Mouse (Mus musculus) hindbrain, embryonic 12.5 days (tissue): ENCODE results near the gene Evx1. TPM values are rescaled to one million over a fixed set of nuclear protein-coding genes. Genes with fewer than 3 reads are reported as not detected.
A peak's percentile ranks its signal among the peaks of the same experiment; 100 is the strongest.

ENCODE experiments used
- ATAC-seq: fragments of 200-750 bp; cut with Nextera tagmentation; 2 replicates; pipeline ENCODE4 v1.8.0; 2017; ENCODE audit warnings: moderate TSS enrichment; ENCODE audit not compliant: low FRiP score
- H3K27ac ChIP-seq: fragments of 300-500 bp; sonication (generic); 2 replicates; pipeline ENCODE4 v1.5.1; 2016; ENCODE audit warnings: mild to moderate bottlenecking
- H3K27me3 ChIP-seq: fragments of 300-500 bp; sonication (generic); 2 replicates; pipeline ENCODE4 v1.6.1; 2016; ENCODE audit warnings: mild to moderate bottlenecking
- H3K36me3 ChIP-seq: fragments of 300-500 bp; sonication (generic); 2 replicates; pipeline ENCODE4 v1.6.1; 2016; ENCODE audit warnings: mild to moderate bottlenecking
- H3K4me1 ChIP-seq: fragments of 300-500 bp; sonication (generic); 2 replicates; pipeline ENCODE4 v1.6.1; 2016
- H3K4me2 ChIP-seq: fragments of 300-500 bp; sonication (generic); replicated peaks from 2 replicates; pipeline ENCODE4 v1.6.1; 2016; ENCODE audit warnings: mild to moderate bottlenecking
- H3K4me3 ChIP-seq: fragments of 300-500 bp; sonication (generic); 2 replicates; pipeline ENCODE4 v1.5.1; 2016; ENCODE audit warnings: mild to moderate bottlenecking
- H3K9ac ChIP-seq: fragments of 300-500 bp; sonication (generic); 2 replicates; pipeline ENCODE4 v1.6.1; 2016; ENCODE audit warnings: mild to moderate bottlenecking, moderate library complexity
- H3K9me3 ChIP-seq: fragments of 300-500 bp; sonication (generic); replicated peaks from 2 replicates; pipeline ENCODE4 v1.6.1; 2016; ENCODE audit warnings: mild to moderate bottlenecking
- WGBS: fragments of 180-500 bp; shearing (Covaris S2); methylation state at CpG from one replicate; pipeline ENCODE4 v1.1.7; 2016; 5-methylcytosine and 5-hydroxymethylcytosine counted together
- polyA plus RNA-seq: library from polyadenylated mRNA; unstranded; fragments of >200 nt; fragmentation: Nextera tagmentation; extraction: Ambion mirVana; gene quantifications from 2 replicates; pipeline ENCODE4 v1.2.1, GENCODE M21; 2016

Evx1 gene
- polyA plus RNA-seq, 1 experiment from 2014 or later = 11.5 TPM

DNA sequence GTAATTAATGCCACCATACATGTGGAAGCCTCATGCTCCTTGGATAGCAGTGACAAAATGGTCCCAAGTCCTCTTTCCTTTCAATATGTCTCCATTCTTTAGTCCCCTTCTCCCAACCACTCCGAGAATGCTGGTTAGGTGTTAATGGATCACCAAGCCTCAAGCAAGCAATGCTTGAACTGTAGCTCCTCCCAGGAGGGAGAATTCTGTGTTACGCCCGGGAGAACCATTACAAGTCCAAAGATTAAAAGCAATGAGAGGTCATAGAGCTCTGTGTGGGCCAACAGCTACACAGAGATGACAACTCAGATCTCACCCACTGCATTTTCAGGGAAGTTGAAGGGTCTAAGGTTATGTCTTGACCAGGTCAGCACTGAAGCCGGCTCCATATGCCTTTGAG lies 14.8 kb upstream of the Evx1 start:
- Histone ChIP-seq H3K27ac (no peak overlapping the region), H3K9ac (no peak overlapping the region), H3K27me3 (peaks cover 85% of the 10 kb centered on the region), H3K9me3 (no peaks in the 10 kb centered on the region), H3K4me3 (no peak overlapping the region), H3K4me1 (no peaks in the 10 kb centered on the region), H3K4me2 (no peak overlapping the region), H3K36me3 (no peaks in the 10 kb centered on the region)
- ATAC-seq = no peak
- 78% methylated on average over 4 of the region's 4 CpGs for WGBS

DNA sequence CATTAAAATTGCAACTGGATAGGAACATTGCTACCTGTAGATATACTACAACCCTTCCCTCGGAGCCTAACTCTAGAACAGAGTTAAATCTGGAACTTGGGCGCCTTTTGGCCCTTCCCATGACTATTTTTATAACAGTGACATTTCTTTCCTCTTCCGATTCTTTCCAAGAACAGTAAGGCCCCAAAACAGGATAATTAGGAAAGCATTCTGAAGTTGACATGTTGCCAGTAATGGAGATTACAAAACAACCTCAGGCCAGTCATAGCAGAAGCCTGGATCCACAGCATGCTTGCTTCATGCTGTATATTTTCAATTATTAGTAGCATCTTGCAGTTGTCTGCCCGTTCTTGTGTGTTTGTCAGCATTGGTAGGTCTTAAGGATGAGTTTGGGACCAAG lies 12.5 kb upstream of the Evx1 start:
- Histone ChIP-seq H3K4me2 (no peak overlapping the region), H3K4me1 (peaks cover 3% of the 10 kb centered on the region), H3K4me3 (no peak overlapping the region), H3K9me3 (no peaks in the 10 kb centered on the region), H3K27me3 (peaks cover 85% of the 10 kb centered on the region), H3K36me3 (no peaks in the 10 kb centered on the region), H3K9ac (no peak overlapping the region), H3K27ac (no peak overlapping the region)
- WGBS = 80% methylated on average over 4 of the region's 4 CpGs
- no peak for ATAC-seq

DNA sequence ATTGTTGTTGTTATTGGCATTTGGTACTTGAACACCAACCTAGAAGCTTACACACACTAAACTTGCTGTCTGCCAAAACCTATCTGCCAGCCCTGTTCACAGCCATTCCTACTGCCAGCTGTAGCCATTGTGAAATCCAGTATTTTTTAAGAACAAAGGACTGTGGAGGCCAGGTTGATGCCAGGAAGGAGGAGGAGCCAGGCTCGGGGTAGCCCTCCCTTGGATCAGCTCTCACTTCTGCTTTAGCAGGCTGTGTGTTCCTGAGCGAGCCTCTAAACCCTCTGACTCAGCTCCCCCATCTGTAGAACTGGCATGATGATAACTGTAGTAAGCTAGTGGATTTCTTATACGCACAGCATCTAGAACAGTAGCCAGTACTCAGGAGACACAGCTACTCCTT lies 9.9 kb upstream of the Evx1 start:
- H3K4me2 ChIP-seq = no peak overlapping the region
- H3K27me3 ChIP-seq = peaks cover 88% of the 10 kb centered on the region
- H3K9me3 ChIP-seq = no peaks in the 10 kb centered on the region
- H3K27ac ChIP-seq = no peak overlapping the region
- no peak overlapping the region for H3K4me3 ChIP-seq
- WGBS = 56% methylated on average over 3 of the region's 3 CpGs
- H3K4me1 ChIP-seq = peaks cover 8% of the 10 kb centered on the region
- no peak overlapping the region for H3K9ac ChIP-seq
- no peak for ATAC-seq
- no peaks in the 10 kb centered on the region for H3K36me3 ChIP-seq

DNA sequence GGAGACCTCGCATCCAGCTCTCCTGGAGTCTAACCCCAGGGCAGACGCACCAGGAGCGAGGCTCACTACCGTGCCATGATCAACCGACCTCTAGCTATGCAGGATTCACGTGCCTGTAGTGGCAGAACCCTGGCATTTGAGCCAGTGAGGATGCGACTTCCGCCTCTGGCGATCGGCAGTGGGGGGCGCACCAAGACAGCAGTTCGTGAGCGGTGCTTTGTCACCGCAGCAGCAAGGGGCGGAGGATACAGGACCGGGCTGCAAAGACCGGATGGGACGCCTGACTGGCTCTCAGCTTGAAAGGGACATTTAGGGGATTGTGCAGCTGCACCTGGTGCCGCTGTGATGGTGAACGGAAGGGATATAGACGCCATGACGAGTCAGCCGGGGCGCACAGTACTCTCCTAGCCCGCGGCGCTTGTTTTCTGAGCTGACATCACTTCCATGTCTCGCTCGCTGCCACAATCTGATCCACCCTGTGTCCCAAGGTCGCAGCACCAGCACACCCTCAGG lies 7.4 kb upstream of the Evx1 start:
- H3K27me3 ChIP-seq = peaks cover 89% of the 10 kb centered on the region
- H3K9ac ChIP-seq = peak overlapping the region; percentile 50
- peaks cover 8% of the 10 kb centered on the region for H3K4me1 ChIP-seq
- no peak overlapping the region; the same call in 1 of the 2 replicates for H3K27ac ChIP-seq
- peak overlapping the region; percentile 63 for H3K4me2 ChIP-seq
- ATAC-seq = peak; percentile 88
- H3K4me3 ChIP-seq = peak overlapping the region; percentile 36
- H3K9me3 ChIP-seq = no peaks in the 10 kb centered on the region
- 1% methylated on average over 30 of the region's 30 CpGs for WGBS
- no peaks in the 10 kb centered on the region for H3K36me3 ChIP-seq

DNA sequence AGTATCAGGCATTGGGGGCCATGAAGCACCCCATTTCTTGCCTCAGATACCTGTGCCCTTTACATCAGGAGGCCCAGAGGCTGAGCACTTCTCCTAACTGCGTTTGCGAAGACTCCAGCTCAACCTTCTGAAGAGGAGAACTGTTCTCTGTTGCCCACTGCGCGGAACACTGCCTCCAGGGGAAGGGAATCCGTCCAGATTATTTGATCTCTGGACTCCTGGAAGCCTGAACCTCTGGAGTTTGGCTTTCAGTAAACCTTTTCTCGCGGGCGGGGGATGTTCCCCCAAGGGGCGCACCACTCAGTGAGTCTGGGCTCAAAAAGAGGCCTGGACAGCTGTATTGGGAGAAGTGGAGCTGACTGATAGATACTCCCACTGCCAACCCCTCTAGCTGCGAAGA lies 3.5 kb upstream of the Evx1 start:
- H3K4me1 ChIP-seq = peaks cover 8% of the 10 kb centered on the region
- H3K4me3 ChIP-seq = peak overlapping the region; percentile 9; the same call in 1 of the 2 replicates
- no peak overlapping the region for H3K9ac ChIP-seq
- peak overlapping the region; percentile 38 for H3K4me2 ChIP-seq
- H3K9me3 ChIP-seq = no peaks in the 10 kb centered on the region
- WGBS = 10% methylated on average over 10 of the region's 10 CpGs
- no peaks in the 10 kb centered on the region for H3K36me3 ChIP-seq
- H3K27ac ChIP-seq = no peak overlapping the region
- ATAC-seq = no peak
- peaks cover 96% of the 10 kb centered on the region for H3K27me3 ChIP-seq

DNA sequence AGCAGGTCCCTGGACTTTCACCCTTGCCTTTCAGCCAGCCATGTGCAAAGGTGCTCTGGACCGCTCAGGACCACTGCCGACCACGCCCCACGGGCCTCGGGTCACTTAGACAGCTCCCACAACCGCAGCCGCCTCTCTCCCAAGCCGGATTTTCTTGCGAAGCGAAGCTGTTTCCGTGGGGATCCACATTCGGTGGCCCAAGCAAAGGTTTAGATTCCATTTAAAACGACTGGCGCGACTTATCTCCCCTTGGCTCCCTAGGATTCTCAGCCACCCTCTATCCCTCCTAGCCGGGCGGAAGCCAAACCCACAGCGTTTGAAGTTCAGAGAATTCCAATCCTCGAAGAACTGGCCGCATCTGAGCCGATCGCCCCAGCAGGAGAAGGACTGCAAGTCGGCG lies 2.9 kb upstream of the Evx1 start:
- under 1% methylated on average over 24 of the region's 24 CpGs for WGBS
- Histone ChIP-seq H3K27me3 (peaks cover 96% of the 10 kb centered on the region), H3K9me3 (no peaks in the 10 kb centered on the region), H3K4me2 (peak overlapping the region; percentile 38), H3K4me1 (peaks cover 8% of the 10 kb centered on the region), H3K27ac (no peak overlapping the region), H3K9ac (peak overlapping the region; percentile 46; the same call in 1 of the 2 replicates), H3K36me3 (no peaks in the 10 kb centered on the region), H3K4me3 (peak overlapping the region; percentile 9)
- ATAC-seq = no peak

DNA sequence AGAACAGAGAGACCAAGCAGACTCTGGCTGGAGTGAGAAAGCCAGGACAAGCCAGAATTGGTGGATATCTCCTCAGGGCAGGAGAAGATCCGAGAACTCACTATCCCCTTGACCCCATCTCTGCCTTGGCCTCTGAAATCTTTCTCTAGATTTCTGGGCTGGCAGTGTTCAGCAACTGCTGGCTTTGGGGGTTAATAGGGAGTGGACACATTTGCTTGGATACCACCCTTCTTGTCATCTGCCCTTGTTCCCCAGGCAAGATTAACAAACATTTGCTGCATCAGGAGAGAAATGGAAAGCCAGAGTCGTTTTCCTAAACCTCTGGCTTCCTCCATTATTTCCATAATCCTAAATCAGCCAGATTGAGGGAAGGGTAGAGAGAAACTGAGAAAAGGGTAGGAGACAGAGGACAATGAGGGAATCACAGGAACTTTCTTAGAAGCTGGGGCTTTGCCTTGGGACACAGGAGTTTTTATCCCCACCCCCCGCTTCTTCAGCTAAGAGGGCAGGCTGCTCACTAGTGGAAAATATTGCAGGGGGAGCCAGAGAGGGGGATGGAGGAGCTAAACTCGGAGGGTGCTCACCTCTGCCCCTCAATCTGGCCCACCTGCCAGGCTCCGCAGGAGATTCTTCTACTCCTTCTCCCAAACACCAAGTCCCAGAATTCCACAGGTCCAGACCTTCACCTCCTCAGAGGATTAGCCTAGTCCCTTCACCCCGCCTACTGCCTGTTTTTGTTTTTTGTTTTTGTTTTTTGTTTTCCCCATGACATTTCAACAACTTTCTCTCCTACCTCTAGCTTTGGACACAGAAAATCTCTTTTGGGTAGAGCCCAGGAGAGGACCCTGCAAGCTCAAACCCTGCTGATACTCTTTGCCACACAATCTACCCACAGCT lies 1.4 kb upstream of the Evx1 start:
- H3K9me3 ChIP-seq = no peaks in the 10 kb centered on the region
- no peak overlapping the region for H3K9ac ChIP-seq
- peaks cover 95% of the 10 kb centered on the region for H3K27me3 ChIP-seq
- ATAC-seq = no peak
- WGBS = under 1% methylated on average over 6 of the region's 6 CpGs
- no peaks in the 10 kb centered on the region for H3K36me3 ChIP-seq
- peak overlapping the region; percentile 30; the same call in 1 of the 2 replicates for H3K27ac ChIP-seq
- H3K4me1 ChIP-seq = peaks cover 6% of the 10 kb centered on the region
- H3K4me3 ChIP-seq = peak overlapping the region; percentile 9
- peak overlapping the region; percentile 24 for H3K4me2 ChIP-seq

DNA sequence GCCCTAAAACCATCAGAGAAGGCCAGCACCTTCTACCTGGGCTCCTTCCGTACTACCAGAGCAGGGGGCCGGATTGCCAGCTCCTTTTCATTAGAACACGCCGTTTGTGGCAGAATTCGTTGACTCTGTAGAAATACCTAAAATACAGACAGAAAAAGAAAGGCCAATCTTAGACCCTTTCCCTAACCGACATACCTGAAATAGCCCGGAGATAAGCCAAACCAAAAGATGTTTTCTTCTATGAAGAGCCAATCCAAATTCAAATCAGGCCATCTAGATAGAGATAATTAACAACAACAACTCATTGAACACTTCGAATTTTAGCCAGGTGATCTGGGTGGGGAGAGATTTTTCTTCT lies 761 bp upstream of the Evx1 start:
- Histone ChIP-seq H3K4me1 (peaks cover 8% of the 10 kb centered on the region), H3K9me3 (no peaks in the 10 kb centered on the region), H3K4me2 (peak overlapping the region; percentile 24), H3K27ac (peak overlapping the region; percentile 30; the same call in 1 of the 2 replicates), H3K36me3 (no peaks in the 10 kb centered on the region), H3K27me3 (peaks cover 95% of the 10 kb centered on the region), H3K4me3 (peak overlapping the region; percentile 9), H3K9ac (no peak overlapping the region)
- no peak for ATAC-seq
- WGBS = 3% methylated on average over 8 of the region's 8 CpGs

DNA sequence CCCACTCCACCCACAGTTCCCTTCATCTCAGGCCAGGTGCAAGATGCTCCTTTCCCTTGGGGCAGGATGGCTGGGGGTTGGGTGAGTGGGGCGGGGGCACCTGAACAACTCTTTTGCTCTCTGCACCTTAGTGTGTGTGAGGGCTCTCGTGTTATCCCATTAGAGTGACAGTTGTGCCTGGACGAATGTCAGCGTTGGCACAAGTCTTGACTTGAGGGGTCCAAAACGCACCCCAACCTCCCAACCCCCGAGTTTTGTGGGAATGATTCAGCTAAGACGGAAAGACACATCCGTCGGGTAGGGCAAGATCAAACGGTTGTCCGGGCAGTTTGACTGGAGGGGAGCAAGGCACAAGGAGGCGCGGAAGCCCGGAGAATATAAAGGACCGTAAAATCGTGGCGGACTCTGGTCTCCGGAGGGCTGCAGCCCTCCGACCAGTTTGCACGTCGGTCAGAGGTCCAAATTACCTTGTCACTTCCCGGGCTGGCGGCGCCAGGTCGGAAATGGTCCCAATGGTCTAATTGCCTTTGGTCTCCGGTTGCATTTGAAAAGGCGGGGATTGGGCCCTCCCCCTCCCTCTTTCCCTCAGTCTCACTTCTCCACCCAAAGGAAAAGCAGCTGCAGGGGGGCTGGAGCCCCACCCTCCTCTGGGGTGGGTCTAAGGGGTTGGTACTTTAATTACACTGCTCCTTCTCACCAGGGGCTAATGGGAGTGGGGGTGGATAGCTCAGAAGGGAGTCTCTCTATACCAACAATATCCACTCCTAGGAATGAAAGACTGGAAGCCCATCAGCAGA lies 1.2 kb downstream of the Evx1 start:
- peak overlapping the region; percentile 64 for H3K27ac ChIP-seq
- no peaks in the 10 kb centered on the region for H3K36me3 ChIP-seq
- whole genome bisulfite sequencing = under 1% methylated on average over 27 of the region's 27 CpGs
- H3K4me2 ChIP-seq = no peak overlapping the region
- H3K9me3 ChIP-seq = no peaks in the 10 kb centered on the region
- peak overlapping the region; percentile 33 for H3K4me3 ChIP-seq
- H3K27me3 ChIP-seq = peaks cover 95% of the 10 kb centered on the region
- ATAC-seq = no peak
- peaks cover 8% of the 10 kb centered on the region for H3K4me1 ChIP-seq
- H3K9ac ChIP-seq = peak overlapping the region; percentile 47

DNA sequence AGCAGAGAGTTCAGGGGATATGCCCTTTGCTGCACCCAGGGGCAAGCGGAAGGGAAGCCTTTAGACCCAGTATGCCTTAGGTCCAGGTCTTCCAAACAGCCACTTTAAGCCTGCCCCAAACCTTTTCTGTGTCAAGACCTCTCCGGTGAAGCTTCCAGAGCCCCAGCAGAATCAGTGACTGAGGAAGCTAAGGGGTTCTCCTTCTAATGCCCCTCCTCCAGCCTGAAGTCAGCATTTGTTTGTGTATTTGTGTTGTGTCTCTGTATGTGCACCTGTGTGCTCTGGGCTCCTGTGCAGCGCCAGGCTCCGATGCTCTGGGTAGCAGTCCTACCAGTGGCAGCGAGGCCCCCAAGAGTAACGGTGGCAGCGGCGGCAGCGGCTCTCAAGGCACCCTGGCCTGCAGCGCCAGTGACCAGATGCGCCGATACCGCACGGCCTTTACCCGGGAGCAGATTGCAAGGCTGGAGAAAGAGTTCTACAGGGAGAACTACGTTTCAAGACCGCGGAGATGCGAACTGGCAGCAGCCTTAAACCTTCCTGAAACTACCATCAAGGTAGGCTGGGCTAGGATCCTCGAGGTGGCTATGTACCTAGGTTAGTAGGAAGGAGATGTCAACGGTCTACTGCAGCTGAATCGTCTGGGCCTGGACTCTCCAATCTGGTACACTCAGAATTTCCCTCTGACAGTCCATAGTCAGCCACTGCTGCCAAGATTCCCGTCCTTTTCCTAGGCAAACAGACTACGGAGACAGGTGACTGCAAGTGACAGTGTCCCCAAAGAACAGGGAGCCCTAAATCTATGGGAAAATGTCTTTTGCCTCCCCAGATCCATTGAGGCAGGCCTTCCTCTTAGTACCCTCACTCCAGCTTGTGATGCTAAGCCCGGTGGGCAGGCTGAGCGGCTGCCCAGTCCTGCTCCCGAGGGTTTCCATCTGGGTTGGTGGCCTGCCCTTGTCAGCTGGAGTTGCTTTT lies 2.4 kb downstream of the Evx1 start:
- no peak for ATAC-seq
- H3K4me1 ChIP-seq = peaks cover 8% of the 10 kb centered on the region
- 4% methylated on average over 27 of the region's 27 CpGs for WGBS
- no peaks in the 10 kb centered on the region for H3K9me3 ChIP-seq
- H3K4me3 ChIP-seq = peak overlapping the region; percentile 33
- H3K27me3 ChIP-seq = peaks cover 95% of the 10 kb centered on the region
- H3K4me2 ChIP-seq = peak overlapping the region; percentile 44
- peak overlapping the region; percentile 56 for H3K27ac ChIP-seq
- no peaks in the 10 kb centered on the region for H3K36me3 ChIP-seq
- peak overlapping the region; percentile 55 for H3K9ac ChIP-seq

DNA sequence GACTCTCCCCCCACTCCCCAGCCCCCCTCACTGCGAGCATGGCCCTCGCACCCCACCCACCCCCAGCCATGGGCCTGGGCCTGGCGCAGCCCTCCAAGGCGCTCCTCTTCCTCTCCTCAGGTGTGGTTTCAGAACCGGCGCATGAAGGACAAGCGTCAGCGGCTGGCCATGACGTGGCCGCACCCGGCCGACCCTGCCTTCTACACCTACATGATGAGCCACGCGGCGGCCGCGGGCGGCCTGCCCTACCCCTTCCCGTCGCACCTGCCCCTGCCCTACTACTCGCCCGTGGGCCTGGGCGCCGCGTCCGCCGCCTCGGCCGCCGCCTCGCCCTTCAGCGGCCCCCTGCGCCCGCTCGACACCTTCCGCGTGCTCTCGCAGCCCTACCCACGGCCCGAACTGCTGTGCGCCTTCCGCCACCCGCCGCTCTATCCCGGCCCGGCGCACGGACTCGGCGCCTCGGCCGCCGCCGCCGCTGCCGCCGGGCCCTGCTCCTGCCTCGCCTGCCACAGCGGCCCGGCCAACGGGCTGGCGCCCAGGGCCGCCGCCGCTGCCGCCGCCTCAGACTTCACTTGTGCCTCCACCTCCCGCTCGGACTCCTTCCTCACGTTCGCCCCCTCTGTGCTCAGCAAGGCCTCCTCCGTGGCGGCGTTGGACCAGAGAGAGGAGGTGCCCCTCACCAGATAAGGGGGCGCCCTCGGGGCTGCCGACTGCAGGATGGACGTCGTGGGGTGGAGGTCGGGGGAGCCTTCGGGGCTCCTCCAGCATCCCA lies 3.3 kb downstream of the Evx1 start:
- Histone ChIP-seq H3K9ac (peak overlapping the region; percentile 55), H3K27ac (peak overlapping the region; percentile 56), H3K36me3 (no peaks in the 10 kb centered on the region), H3K4me3 (peak overlapping the region; percentile 33), H3K4me1 (peaks cover 8% of the 10 kb centered on the region), H3K9me3 (no peaks in the 10 kb centered on the region), H3K27me3 (peaks cover 93% of the 10 kb centered on the region), H3K4me2 (peak overlapping the region; percentile 44)
- WGBS = under 1% methylated on average over 68 of the region's 81 CpGs
- ATAC-seq = no peak
